Mouse (Mus musculus): ENCODE data around the gene Pdcd11.

DNA sequence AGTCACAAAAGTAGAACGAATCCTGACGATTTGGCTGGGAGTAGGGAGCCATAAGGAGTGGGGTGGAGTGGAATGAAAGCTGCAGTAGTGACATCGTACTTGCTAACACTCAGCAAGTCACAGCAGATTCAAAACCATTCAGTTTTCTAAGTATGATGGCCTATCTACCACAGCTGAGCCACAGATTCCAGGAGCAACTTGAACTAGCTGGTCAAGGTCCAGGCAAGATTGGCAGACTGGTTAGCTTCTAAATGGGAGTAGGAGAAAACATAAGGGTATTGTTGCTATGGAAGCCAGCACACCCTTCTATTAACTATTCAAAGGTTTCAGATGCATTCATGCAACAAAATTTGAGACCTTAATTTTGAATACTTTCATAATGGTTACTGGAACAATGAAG is 2.3 kb upstream of the Pdcd11 start:
- no peak for TF ChIP-seq EP300 (IDR thresholded peaks at IDR 0.05; ENCODE audit: insufficient read depth, low read depth, low read length)
- TF ChIP-seq POLR2A (IDR thresholded peaks at IDR 0.05; ENCODE audit: insufficient read depth, low read length), result no peak
- TF ChIP-seq CTCF (IDR thresholded peaks at IDR 0.05; ENCODE audit: low read depth, low read length), result no peak

All from ES-Bruce4 (cell line).